Mouse (Mus musculus): ENCODE data around the gene Ube2e1. TPM values are rescaled to one million over a fixed set of nuclear protein-coding genes. Genes with fewer than 3 reads are reported as not detected.

Ube2e1 gene
- polyA plus RNA-seq, 1 experiment from 2014 or later: 48.1 TPM

GRCm38 (mm10) chr14:18341088-18341487, 9.4 kb upstream of the Ube2e1 start:
- DNase-seq (ENCODE audit: low spot score) (peak; percentile 43), ATAC-seq (ENCODE audit: low read depth) (no peak)
- Histone ChIP-seq H3K9ac (ENCODE audit: low read depth, low read length) (no peak overlapping the region), H3K27me3 (replicated peaks; ENCODE audit: control insufficient read depth, insufficient read depth, low read length) (no peaks in the 10 kb centered on the region), H3K4me3 (ENCODE audit: low read depth, low read length) (no peak overlapping the region), H3K36me3 (ENCODE audit: control insufficient read depth, insufficient read depth, low read length) (no peaks in the 10 kb centered on the region), H3K4me1 (ENCODE audit: control insufficient read depth, insufficient read depth, low read length) (no peaks in the 10 kb centered on the region), H3K4me2 (ENCODE audit: low read depth, low read length) (no peak overlapping the region), H3K27ac (replicated peaks; ENCODE audit: low read depth, low read length) (no peak overlapping the region), H3K9me3 (ENCODE audit: control insufficient read depth, low read length) (no peaks in the 10 kb centered on the region)
- 75% methylated on average over 3 of the region's 3 CpGs for WGBS

GRCm38 (mm10) chr14:18336106-18336505, 4.4 kb upstream of the Ube2e1 start:
- no peaks in the 10 kb centered on the region for H3K4me1 ChIP-seq (ENCODE audit: control insufficient read depth, insufficient read depth, low read length)
- no peaks in the 10 kb centered on the region for H3K27me3 ChIP-seq (replicated peaks; ENCODE audit: control insufficient read depth, insufficient read depth, low read length)
- DNase-seq (ENCODE audit: low spot score): no peak
- H3K9ac ChIP-seq (ENCODE audit: low read depth, low read length): no peak overlapping the region
- no peaks in the 10 kb centered on the region for H3K36me3 ChIP-seq (ENCODE audit: control insufficient read depth, insufficient read depth, low read length)
- ATAC-seq (ENCODE audit: low read depth): no peak
- H3K9me3 ChIP-seq (ENCODE audit: control insufficient read depth, low read length): no peaks in the 10 kb centered on the region
- no peak overlapping the region for H3K4me2 ChIP-seq (ENCODE audit: low read depth, low read length)
- no peak overlapping the region for H3K4me3 ChIP-seq (ENCODE audit: low read depth, low read length)
- no peak overlapping the region for H3K27ac ChIP-seq (replicated peaks; ENCODE audit: low read depth, low read length)

- DNase-seq (ENCODE audit: low spot score) (peak; percentile 61), ATAC-seq (ENCODE audit: low read depth) (peak; percentile 77)
- Histone ChIP-seq H3K4me1 (ENCODE audit: control insufficient read depth, insufficient read depth, low read length) (peaks cover 14% of the 10 kb centered on the region), H3K36me3 (ENCODE audit: control insufficient read depth, insufficient read depth, low read length) (peaks cover 12% of the 10 kb centered on the region; the same call in 1 of the 2 replicates), H3K9me3 (ENCODE audit: control insufficient read depth, low read length) (no peaks in the 10 kb centered on the region), H3K9ac (ENCODE audit: low read depth, low read length) (peak overlapping the region; percentile 98), H3K27me3 (replicated peaks; ENCODE audit: control insufficient read depth, insufficient read depth, low read length) (no peaks in the 10 kb centered on the region), H3K4me2 (ENCODE audit: low read depth, low read length) (peak overlapping the region; percentile 71), H3K4me3 (ENCODE audit: low read depth, low read length) (peak overlapping the region; percentile 87), H3K27ac (replicated peaks; ENCODE audit: low read depth, low read length) (peak overlapping the region; percentile 89)
- WGBS: under 1% methylated on average over 28 of the region's 99 CpGs
Observed at GRCm38 (mm10) chr14:18330789-18331692, 618 bp downstream of the Ube2e1 start.

GRCm38 (mm10) chr14:18326968-18327672, 4.5 kb downstream of the Ube2e1 start:
- Histone ChIP-seq H3K4me1 (ENCODE audit: control insufficient read depth, insufficient read depth, low read length) (peaks cover 14% of the 10 kb centered on the region), H3K9ac (ENCODE audit: low read depth, low read length) (peak overlapping the region; percentile 62), H3K9me3 (ENCODE audit: control insufficient read depth, low read length) (no peaks in the 10 kb centered on the region), H3K27ac (replicated peaks; ENCODE audit: low read depth, low read length) (no peak overlapping the region), H3K36me3 (ENCODE audit: control insufficient read depth, insufficient read depth, low read length) (peaks cover 17% of the 10 kb centered on the region; the same call in 1 of the 2 replicates), H3K27me3 (replicated peaks; ENCODE audit: control insufficient read depth, insufficient read depth, low read length) (no peaks in the 10 kb centered on the region), H3K4me2 (ENCODE audit: low read depth, low read length) (peak overlapping the region; percentile 76), H3K4me3 (ENCODE audit: low read depth, low read length) (peak overlapping the region; percentile 41)
- ATAC-seq (ENCODE audit: low read depth): no peak
- no peak for DNase-seq (ENCODE audit: low spot score)
- 3% methylated on average over 11 of the region's 37 CpGs for WGBS

- peaks cover 15% of the 10 kb centered on the region for H3K36me3 ChIP-seq (ENCODE audit: control insufficient read depth, insufficient read depth, low read length)
- DNase-seq (ENCODE audit: low spot score): no peak
- no peak overlapping the region for H3K27ac ChIP-seq (replicated peaks; ENCODE audit: low read depth, low read length)
- H3K4me3 ChIP-seq (ENCODE audit: low read depth, low read length): no peak overlapping the region
- WGBS: 81% methylated on average over 11 of the region's 11 CpGs
- H3K27me3 ChIP-seq (replicated peaks; ENCODE audit: control insufficient read depth, insufficient read depth, low read length): no peaks in the 10 kb centered on the region
- no peaks in the 10 kb centered on the region for H3K4me1 ChIP-seq (ENCODE audit: control insufficient read depth, insufficient read depth, low read length)
- no peak overlapping the region for H3K4me2 ChIP-seq (ENCODE audit: low read depth, low read length)
- no peak for ATAC-seq (ENCODE audit: low read depth)
- H3K9ac ChIP-seq (ENCODE audit: low read depth, low read length): no peak overlapping the region
- no peaks in the 10 kb centered on the region for H3K9me3 ChIP-seq (ENCODE audit: control insufficient read depth, low read length)
Observed at GRCm38 (mm10) chr14:18317457-18318411, 13.9 kb downstream of the Ube2e1 start.

GRCm38 (mm10) chr14:18304165-18304564, 27.5 kb downstream of the Ube2e1 start:
- DNase-seq (ENCODE audit: low spot score): no peak
- H3K4me2 ChIP-seq (ENCODE audit: low read depth, low read length): no peak overlapping the region
- no peaks in the 10 kb centered on the region for H3K27me3 ChIP-seq (replicated peaks; ENCODE audit: control insufficient read depth, insufficient read depth, low read length)
- no peak overlapping the region for H3K4me3 ChIP-seq (ENCODE audit: low read depth, low read length)
- peaks cover 3% of the 10 kb centered on the region; the same call in 1 of the 2 replicates for H3K36me3 ChIP-seq (ENCODE audit: control insufficient read depth, insufficient read depth, low read length)
- H3K4me1 ChIP-seq (ENCODE audit: control insufficient read depth, insufficient read depth, low read length): no peaks in the 10 kb centered on the region
- ATAC-seq (ENCODE audit: low read depth): no peak
- H3K27ac ChIP-seq (replicated peaks; ENCODE audit: low read depth, low read length): no peak overlapping the region
- H3K9ac ChIP-seq (ENCODE audit: low read depth, low read length): no peak overlapping the region
- H3K9me3 ChIP-seq (ENCODE audit: control insufficient read depth, low read length): no peaks in the 10 kb centered on the region
- 81% methylated on average over 5 of the region's 5 CpGs for WGBS

- no peaks in the 10 kb centered on the region for H3K4me1 ChIP-seq (ENCODE audit: control insufficient read depth, insufficient read depth, low read length)
- H3K9ac ChIP-seq (ENCODE audit: low read depth, low read length): no peak overlapping the region
- ATAC-seq (ENCODE audit: low read depth) (peak; percentile 37; the same call in 1 of the 2 replicates), DNase-seq (ENCODE audit: low spot score) (peak; percentile 31)
- H3K36me3 ChIP-seq (ENCODE audit: control insufficient read depth, insufficient read depth, low read length): peaks cover 3% of the 10 kb centered on the region; the same call in 1 of the 2 replicates
- 78% methylated on average over 4 of the region's 4 CpGs for WGBS
- H3K27me3 ChIP-seq (replicated peaks; ENCODE audit: control insufficient read depth, insufficient read depth, low read length): no peaks in the 10 kb centered on the region
- H3K9me3 ChIP-seq (ENCODE audit: control insufficient read depth, low read length): no peaks in the 10 kb centered on the region
- no peak overlapping the region for H3K4me2 ChIP-seq (ENCODE audit: low read depth, low read length)
- H3K27ac ChIP-seq (replicated peaks; ENCODE audit: low read depth, low read length): 0 out of 2 replicates have a peak overlapping the region, but pooled peaks have one; percentile 12
- H3K4me3 ChIP-seq (ENCODE audit: low read depth, low read length): no peak overlapping the region
Observed at GRCm38 (mm10) chr14:18303262-18303661, 28.4 kb downstream of the Ube2e1 start.

GRCm38 (mm10) chr14:18302750-18303149, 28.9 kb downstream of the Ube2e1 start:
- no peak overlapping the region for H3K27ac ChIP-seq (replicated peaks; ENCODE audit: low read depth, low read length)
- no peaks in the 10 kb centered on the region for H3K4me1 ChIP-seq (ENCODE audit: control insufficient read depth, insufficient read depth, low read length)
- no peaks in the 10 kb centered on the region for H3K27me3 ChIP-seq (replicated peaks; ENCODE audit: control insufficient read depth, insufficient read depth, low read length)
- DNase-seq (ENCODE audit: low spot score) (no peak), ATAC-seq (ENCODE audit: low read depth) (no peak)
- no peak overlapping the region for H3K9ac ChIP-seq (ENCODE audit: low read depth, low read length)
- no peak overlapping the region for H3K4me3 ChIP-seq (ENCODE audit: low read depth, low read length)
- 77% methylated on average over 3 of the region's 3 CpGs for WGBS
- H3K9me3 ChIP-seq (ENCODE audit: control insufficient read depth, low read length): no peaks in the 10 kb centered on the region
- peaks cover 3% of the 10 kb centered on the region; the same call in 1 of the 2 replicates for H3K36me3 ChIP-seq (ENCODE audit: control insufficient read depth, insufficient read depth, low read length)
- H3K4me2 ChIP-seq (ENCODE audit: low read depth, low read length): no peak overlapping the region

All from embryonic facial prominence, embryonic 14.5 days (tissue).